Mouse (Mus musculus) cerebellum, adult 2 months (tissue): ENCODE data around the gene Isca2. TPM values are rescaled to one million over a fixed set of nuclear protein-coding genes. Genes with fewer than 3 reads are reported as not detected.

Experiments
- DNase-seq, 2 experiments: peaks; one replicate each; pipeline ENCODE4 v3.0.0; 2021
- H3K27ac ChIP-seq: fragments of 200-500 bp; 2 replicates; pipeline ENCODE4 v1.5.1; 2012; ENCODE audit warnings: low read length, control low read depth, inconsistent platforms; ENCODE audit not compliant: insufficient read depth
- H3K27me3 ChIP-seq: fragments of 200-500 bp; 2 replicates; pipeline ENCODE4 v1.6.1; 2012; ENCODE audit warnings: inconsistent platforms, mild to moderate bottlenecking, low read length, moderate library complexity; ENCODE audit not compliant: control insufficient read depth, insufficient read depth
- H3K4me1 ChIP-seq: fragments of 200-500 bp; 2 replicates; pipeline ENCODE4 v1.6.1; 2011; ENCODE audit warnings: low read length; ENCODE audit not compliant: control insufficient read depth, insufficient read depth
- H3K4me3 ChIP-seq: fragments of 200-500 bp; replicated peaks from 2 replicates; pipeline ENCODE3; 2011; ENCODE audit warnings: mild to moderate bottlenecking, low read depth, low read length, control low read depth; ENCODE audit not compliant: insufficient read depth
- CTCF ChIP-seq: fragments of 200-500 bp; IDR thresholded peaks from 2 replicates; pipeline ENCODE4 v1.5.1; 2011; ENCODE audit warnings: low read depth, mild to moderate bottlenecking, control low read depth, low read length, moderate library complexity, borderline replicate concordance; ENCODE audit not compliant: insufficient read depth
- POLR2A ChIP-seq: fragments of 200-500 bp; IDR thresholded peaks from 2 replicates; pipeline ENCODE4 v1.6.1; 2011; ENCODE audit warnings: low read length, control low read depth, borderline replicate concordance; ENCODE audit not compliant: insufficient read depth
- WGBS: fragments of 180-500 bp; shearing (Covaris S2); methylation state at CpG from one replicate; pipeline ENCODE4 v1.1.7; 2018; 5-methylcytosine and 5-hydroxymethylcytosine counted together
- polyA plus RNA-seq: library from polyadenylated mRNA; depleted of rRNA; stranded (reverse); fragments of >200 nt; gene quantifications from 2 replicates; pipeline ENCODE4 v1.2.3, GENCODE M21; 2012; rRNA removed

The Isca2 gene
- polyA plus RNA-seq, result 110 and 111 TPM in 2 replicates

DNA sequence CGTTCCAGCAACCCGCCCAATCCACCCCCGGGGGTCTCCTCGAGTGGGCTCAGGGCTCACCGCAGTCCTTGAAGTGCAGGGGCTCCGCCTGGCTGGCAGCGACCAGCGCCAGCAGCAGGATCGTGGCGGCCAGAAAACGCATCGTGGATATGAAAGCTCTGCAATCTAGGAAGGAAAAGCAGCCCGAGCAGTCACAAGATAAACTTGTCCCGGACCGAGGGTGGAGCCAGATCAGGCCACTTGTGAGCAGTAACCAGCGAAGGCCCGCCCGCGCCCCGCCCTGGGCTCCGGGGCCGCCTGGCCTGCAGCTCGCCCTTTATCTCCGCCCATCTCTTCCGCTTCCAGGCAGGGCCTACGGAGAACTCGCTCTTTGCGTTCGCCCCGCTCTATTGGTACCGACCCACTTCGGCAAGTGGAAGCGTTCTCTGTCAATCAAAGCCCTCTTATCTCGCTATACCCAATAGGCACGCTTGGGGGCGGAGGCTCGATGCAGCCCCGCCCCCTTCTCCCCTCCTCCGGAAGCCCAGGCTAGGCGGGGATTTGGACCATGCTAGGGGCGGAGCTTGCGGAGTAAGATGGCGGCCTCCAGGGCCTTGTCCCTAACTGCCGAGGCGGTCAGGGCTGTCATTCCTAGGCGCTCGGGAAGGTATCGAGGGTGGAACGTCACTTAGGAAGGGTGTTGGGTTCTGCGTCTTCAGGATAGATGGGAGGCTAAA is at the start of gene Isca2, which contains the start of gene Npc2:
Gene Isca2, plus strand, starts transcription at position 526 of the 716 bp plus-strand sequence.
Gene Npc2, minus strand, starts transcription at position 427 of the 716 bp plus-strand sequence.
- no peaks in the 10 kb centered on the region for H3K4me1 ChIP-seq
- peak; percentile 95 to 99 for DNase-seq
- H3K27ac ChIP-seq, result peak within 1 kb of the TSS; percentile 54
- TF ChIP-seq POLR2A (peak; percentile 84; the same call in 1 of the 2 replicates), CTCF (no peak)
- under 1% methylated on average over 50 of the region's 50 CpGs for WGBS
- H3K4me3 ChIP-seq, result peak within 1 kb of the TSS; percentile 94
- no peaks in the 10 kb centered on the region for H3K27me3 ChIP-seq

DNA sequence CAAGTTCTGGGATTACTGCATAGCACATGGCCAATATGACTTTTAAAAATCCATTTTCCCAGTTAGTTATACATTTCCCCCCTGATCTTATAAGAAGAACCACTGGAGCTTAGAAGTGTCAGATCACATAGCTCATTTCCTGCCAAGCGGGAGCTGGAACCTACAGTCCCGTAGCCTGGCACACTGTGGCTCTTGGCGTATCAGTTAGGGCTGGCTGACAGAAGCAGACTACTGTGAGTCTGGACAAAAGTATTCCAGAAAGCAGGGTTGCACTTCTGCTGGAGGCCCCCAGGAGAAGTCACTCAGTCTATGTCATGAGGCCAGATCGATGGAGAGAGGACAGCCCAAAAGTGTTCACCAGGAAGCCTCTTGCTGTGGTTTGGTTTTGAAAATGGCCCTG is 46.7 kb upstream of the Isca2 start:
- 62% methylated on average over 4 of the region's 4 CpGs for WGBS

DNA sequence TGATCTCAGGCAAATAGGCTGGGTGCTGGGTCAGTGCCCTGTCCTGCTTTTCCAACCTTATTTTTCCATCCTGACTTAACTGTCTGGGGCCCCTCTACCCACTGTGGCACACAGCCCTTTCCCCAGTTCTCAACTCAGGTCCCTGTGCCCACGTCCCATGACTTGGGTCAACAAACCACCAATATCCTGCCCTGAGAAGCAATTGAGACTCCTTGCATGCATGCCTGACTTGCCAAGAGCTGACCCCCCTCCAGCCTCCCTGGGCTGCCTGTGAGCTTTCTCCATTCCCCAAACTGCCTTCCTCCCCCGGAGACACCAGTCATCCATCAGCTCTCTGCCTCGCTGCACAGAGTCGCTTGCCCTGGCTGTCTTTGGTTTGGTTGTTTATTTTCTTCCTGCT is 46.1 kb upstream of the Isca2 start:
- no peak for DNase-seq
- H3K4me3 ChIP-seq, result no peak overlapping the region
- WGBS, result 38% methylated on average over 4 of the region's 4 CpGs
- no peaks in the 10 kb centered on the region for H3K4me1 ChIP-seq
- TF ChIP-seq CTCF, result no peak
- no peak for TF ChIP-seq POLR2A
- no peaks in the 10 kb centered on the region for H3K27me3 ChIP-seq
- H3K27ac ChIP-seq, result no peak overlapping the region

More for the DNA sequence above, 46.7 kb upstream of the Isca2 start:
- DNase-seq, result no peak
- Histone ChIP-seq H3K27me3 (no peaks in the 10 kb centered on the region), H3K4me1 (no peaks in the 10 kb centered on the region), H3K4me3 (no peak overlapping the region), H3K27ac (no peak overlapping the region)
- TF ChIP-seq CTCF (no peak), POLR2A (no peak)

DNA sequence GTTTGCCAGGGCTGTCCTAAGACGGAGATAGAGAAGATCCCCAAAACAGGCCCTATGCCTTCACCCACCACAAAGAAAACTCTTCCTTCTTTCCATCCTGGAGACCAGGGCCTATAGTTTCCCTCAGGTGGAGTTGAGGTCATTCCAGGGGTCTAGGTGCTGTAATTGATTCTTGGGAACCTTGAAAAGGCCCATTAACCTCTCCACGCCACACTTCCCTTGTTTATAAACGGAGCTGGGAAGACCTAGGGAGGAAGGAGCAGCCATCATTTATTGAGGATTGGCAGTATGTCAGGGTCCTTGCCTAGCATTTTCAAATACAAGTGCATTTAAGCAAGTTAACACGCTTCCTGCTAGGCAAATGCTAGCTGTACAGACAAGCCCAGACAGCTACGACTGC is 45.6 kb upstream of the Isca2 start:
- DNase-seq, result no peak
- WGBS, result 83% methylated on average over 5 of the region's 5 CpGs
- Histone ChIP-seq H3K4me3 (no peak overlapping the region), H3K27me3 (no peaks in the 10 kb centered on the region), H3K4me1 (no peaks in the 10 kb centered on the region), H3K27ac (no peak overlapping the region)
- TF ChIP-seq POLR2A (no peak), CTCF (no peak)

GRCm38 (mm10) chr12:84728421-84728820 is 44.6 kb upstream of the Isca2 start:
- Histone ChIP-seq H3K4me3 (no peak overlapping the region), H3K27me3 (no peaks in the 10 kb centered on the region), H3K27ac (no peak overlapping the region), H3K4me1 (peaks cover 7% of the 10 kb centered on the region)
- no peak for DNase-seq
- WGBS, result 94% methylated on average over 10 of the region's 10 CpGs
- TF ChIP-seq POLR2A, result no peak
- no peak for TF ChIP-seq CTCF

- 45% methylated on average over 13 of the region's 13 CpGs for WGBS
- no peaks in the 10 kb centered on the region for H3K27me3 ChIP-seq
- peak in 1 of 2 experiments; percentile 16 for DNase-seq
- no peak overlapping the region for H3K4me3 ChIP-seq
- no peak for TF ChIP-seq POLR2A
- TF ChIP-seq CTCF, result no peak
- H3K27ac ChIP-seq, result no peak overlapping the region
- H3K4me1 ChIP-seq, result peaks cover 10% of the 10 kb centered on the region
Observed at GRCm38 (mm10) chr12:84733366-84733765, 39.7 kb upstream of the Isca2 start.

- TF ChIP-seq CTCF (no peak), POLR2A (no peak)
- Histone ChIP-seq H3K4me3 (no peak overlapping the region), H3K27ac (no peak overlapping the region), H3K4me1 (no peaks in the 10 kb centered on the region), H3K27me3 (no peaks in the 10 kb centered on the region)
- DNase-seq, result no peak
- WGBS, result 90% methylated on average over 10 of the region's 10 CpGs
Observed at GRCm38 (mm10) chr12:84743496-84743895, 29.6 kb upstream of the Isca2 start.

GRCm38 (mm10) chr12:84745700-84746099 is 27.4 kb upstream of the Isca2 start:
- peaks cover 1% of the 10 kb centered on the region; the same call in 1 of the 2 replicates for H3K4me1 ChIP-seq
- TF ChIP-seq POLR2A (no peak), CTCF (no peak)
- no peak for DNase-seq
- no peaks in the 10 kb centered on the region for H3K27me3 ChIP-seq
- no peak overlapping the region for H3K27ac ChIP-seq
- WGBS, result 91% methylated on average over 4 of the region's 4 CpGs
- no peak overlapping the region for H3K4me3 ChIP-seq
